Mouse (Mus musculus): ENCODE results near the gene Dmwd.
A peak's percentile ranks its signal among the peaks of the same experiment; 100 is the strongest.

Gene Dmwd

DNA sequence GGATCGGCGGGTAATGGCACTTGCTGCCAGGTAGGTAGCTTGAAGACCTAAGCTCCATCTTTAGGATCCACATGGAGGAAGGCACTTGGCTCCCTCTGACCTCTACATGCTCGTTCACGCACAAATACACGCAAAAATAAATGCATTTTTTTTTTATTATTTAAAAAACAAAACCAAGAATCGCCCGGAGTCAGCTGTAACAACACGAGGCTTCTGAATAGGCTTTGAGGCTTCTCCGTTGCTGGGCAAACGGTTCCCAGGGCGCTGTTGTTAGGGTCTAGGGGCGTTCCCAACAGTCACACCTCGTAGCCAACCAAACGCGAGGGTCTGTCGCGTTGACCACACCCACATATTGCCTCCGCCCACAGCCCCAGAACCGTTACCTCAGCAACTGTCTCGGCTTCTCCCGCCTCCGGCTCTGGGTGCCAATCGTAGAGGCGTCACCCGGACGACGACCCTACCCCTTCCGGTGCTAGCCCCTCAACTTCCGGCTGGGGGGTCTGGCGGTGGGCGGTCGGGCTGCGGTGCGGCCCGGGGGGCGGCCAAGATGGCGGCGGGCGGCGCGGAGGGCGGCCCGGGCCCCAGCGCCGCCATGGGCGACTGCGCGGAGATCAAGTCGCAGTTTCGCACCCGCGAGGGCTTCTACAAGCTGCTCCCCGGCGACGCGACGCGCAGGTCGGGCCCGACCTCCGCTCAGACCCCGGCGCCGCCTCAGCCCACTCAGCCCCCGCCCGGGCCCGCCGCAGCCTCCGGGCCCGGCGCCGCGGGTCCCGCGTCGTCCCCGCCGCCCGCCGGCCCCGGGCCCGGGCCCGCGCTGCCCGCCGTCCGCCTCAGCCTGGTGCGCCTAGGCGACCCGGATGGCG is at the start of gene Dmwd:
TSS of gene Dmwd (plus strand) at position 505 of the 863 bp plus-strand sequence.
- peak; percentile 94 for DNase-seq

DNA sequence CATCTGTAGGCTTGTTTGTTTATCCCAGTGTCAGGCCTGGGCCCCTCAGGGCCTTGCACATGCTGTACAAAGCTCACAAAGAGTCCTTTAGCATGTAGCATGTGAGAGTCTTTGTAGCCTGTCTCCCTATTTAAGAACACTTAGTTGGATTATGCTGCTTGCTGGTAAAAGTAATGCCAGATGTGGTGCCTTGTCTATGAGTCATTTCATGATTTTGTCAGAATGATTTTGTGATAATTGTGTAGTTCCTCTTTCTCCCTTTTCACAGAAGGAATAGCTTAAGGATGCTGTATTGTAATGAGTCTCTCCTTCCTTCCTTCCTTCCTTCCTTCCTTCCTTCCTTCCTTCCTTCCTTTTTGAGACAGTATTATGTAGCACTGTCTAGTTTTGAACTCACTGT is 48.0 kb upstream of the Dmwd start:
- DNase-seq: no peak

DNA sequence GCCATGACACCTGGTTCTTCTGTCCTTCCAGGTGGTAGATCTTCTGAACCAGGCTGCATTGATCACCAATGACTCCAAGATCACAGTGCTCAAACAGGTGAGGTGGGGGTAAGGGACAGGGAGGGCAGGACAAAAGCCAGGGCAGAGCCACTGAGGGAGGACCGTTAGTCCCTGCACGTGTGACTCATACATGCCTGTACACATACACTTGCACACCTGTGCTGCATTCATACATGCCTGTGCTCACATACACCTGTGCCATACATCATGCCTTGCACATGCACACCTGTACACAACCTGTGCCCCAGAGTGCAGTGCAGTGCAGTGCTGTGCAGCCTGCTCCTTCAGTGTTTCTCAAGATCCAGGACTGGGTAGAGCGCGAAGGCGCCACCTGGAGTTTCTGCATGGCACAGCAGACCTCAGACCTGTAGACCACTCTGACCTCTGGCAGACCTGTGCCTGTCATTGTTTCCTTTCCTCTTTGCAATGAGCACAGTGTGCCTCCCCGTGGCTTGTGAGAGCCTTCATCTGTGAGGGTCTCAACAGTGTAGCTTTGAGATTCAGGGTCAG is 46.9 kb upstream of the Dmwd start:
- DNase-seq: peak; percentile 81

DNA sequence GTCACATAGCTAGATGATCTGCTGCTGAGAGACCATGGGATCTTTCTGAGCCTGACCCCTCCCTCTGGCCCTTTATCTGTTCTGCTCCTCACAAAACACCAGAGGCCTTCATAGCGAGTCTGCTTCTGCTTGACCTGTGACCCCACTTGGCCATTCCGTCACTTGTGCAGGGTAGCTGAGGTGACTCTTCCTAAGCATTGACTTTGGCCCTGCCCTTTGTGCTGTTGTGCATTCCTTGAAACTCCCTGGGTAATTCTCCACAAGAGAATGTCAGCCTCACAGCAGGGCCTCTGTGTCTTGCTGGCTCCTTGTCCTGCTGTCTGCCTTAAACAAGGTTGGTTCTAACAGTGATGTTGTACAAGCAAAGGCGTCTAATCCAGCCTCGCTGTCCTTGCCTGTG is 44.4 kb upstream of the Dmwd start:
- no peak for DNase-seq

- DNase-seq: no peak
Observed at GRCm38 (mm10) chr7:19044616-19045015, 31.4 kb upstream of the Dmwd start.

- DNase-seq: no peak
Observed at GRCm38 (mm10) chr7:19046286-19047069, 29.5 kb upstream of the Dmwd start.

DNA sequence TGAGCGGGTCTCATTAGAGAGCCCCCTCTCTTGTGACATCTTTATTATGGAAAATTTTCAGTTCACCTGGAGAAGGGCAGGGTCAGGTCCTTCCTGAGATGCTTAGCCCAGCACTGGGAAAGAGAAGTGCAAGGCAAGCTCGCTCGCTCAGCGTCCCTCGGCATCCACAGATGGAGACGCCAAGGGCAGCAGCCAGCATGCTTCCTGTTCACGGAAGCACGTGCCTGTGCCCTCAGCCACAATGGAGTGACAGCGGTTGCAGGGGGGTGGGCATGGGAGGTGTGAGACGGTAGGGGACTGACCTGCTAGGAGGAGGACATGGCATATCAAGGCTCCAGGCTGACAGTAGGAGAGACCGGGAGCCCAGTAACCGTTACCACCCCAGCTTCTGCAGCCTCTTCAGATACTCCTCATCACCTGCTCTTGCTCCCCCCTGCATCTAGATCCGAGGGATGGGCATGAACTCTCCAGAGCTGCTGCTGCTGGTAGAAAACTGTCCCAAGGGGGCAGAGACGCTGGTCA is 28.0 kb upstream of the Dmwd start:
- no peak for DNase-seq

DNA sequence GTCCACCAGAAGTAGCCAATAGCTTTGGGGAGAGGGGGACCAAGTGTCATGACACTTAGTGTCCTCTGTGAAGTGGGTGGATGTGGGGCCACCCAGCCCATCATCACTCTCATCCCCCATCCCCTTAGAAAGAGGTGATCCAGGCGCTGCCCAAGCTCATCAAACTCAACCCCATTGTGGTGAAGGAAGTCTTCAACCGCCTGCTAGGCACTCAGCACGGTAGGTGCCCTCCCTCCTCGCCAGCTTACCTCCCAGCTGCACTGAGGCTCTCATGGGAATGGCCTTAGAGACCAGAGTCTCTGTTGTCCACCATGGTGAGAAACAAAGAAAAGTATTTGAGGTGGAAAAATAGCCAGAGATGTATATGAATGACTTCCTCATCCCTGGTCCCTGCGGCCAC is 26.8 kb upstream of the Dmwd start:
- no peak for DNase-seq

DNA sequence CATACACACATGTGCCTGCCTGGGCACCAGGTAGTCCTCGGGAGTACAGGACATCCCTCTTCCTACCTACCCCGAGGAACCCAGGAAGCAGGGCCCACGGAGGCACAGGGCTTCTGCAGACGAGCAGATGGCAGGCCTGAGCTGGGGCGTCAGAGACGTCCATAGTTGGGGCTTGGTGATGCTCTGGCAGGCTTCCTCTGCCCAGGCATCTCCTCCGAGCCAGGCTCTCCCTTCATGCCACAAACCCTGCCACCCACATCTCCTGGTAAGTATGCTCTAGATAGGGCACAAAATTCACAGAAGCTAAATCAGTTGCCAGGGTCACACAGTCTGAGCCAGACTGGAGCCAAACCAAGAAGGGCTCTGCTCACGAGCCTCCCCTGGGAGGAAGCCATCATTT is 25.9 kb upstream of the Dmwd start:
- DNase-seq: no peak

- no peak for DNase-seq
Observed at GRCm38 (mm10) chr7:19051161-19051560, 24.9 kb upstream of the Dmwd start.

DNA sequence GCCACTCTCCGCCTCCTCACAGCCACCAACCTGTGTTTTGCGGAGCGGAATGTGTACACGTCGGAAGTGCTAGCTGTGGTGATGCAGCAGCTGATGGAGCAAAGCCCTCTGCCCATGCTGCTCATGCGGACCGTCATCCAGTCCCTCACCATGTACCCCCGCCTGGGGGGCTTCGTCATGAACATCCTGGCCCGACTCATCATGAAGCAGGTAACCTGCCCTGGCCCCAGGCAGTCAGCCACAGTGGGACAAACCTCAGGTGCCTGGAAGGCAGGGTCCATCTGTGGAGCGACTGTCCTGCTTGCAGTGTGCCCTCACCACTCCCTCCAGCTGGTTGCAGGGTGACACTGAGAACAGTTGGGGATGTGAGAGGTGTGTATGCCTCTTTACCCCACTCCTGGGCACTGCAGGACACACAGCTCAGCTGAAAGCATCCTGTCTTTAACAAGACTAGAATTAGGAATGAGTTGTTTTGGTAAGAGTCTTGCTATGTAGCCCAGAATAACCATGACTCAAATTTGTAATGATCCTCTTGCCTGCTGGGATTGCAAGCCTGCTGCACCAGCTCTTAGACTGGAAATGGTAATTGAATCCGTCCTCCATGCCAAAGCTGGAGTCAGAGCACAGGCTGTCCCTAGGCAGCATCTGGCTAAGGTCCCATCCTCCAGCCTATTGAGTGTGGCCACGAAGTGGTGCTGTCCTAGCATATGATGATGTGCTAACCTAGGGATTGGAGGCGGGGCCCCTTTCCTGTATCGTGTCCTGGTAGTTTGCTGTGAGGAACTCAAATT is 23.5 kb upstream of the Dmwd start:
- no peak for DNase-seq

DNA sequence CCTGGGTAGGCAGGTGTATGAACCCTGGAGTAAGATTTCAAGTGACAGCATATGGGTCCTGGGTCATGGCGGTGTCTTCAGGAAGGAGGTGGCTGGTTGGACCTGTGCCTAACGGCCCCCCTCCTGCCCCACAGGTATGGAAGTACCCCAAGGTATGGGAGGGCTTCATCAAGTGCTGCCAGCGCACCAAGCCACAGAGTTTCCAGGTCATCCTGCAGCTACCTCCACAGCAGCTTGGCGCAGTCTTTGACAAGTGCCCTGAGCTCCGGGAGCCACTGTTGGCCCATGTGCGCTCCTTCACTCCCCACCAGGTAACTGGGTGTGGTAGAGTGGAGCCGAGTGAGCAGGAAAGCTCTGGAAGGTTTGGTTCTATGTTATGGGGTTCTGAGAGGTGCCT is 22.9 kb upstream of the Dmwd start:
- no peak for DNase-seq

- peak; percentile 73 for DNase-seq
Observed at GRCm38 (mm10) chr7:19054047-19054776, 21.8 kb upstream of the Dmwd start, which contains the start of gene Rsph6a. Gene Rsph6a, plus strand, starts transcription at chr7:19054690.

- DNase-seq: no peak
Observed at GRCm38 (mm10) chr7:19054777-19055076, 21.3 kb upstream of the Dmwd start.

DNA sequence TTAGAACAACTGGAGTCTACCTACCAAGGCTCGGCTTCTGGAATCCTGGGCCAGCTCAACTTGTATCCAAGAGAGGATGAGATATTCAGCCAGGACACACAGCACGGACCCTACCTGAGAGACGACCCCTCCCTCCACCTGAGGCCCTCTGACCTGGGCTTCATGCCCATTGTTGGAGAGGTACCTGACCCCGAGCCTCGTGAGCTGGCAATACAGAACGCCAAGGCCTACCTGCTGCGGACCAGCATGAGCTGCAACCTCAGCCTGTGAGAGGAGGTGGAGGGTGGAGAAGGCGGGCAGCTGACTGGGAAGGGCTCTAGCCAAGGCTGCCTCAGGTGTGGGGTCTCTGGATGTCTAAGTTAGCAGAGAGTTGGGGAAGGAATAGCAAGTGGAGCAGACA is 20.9 kb upstream of the Dmwd start:
- no peak for DNase-seq

DNA sequence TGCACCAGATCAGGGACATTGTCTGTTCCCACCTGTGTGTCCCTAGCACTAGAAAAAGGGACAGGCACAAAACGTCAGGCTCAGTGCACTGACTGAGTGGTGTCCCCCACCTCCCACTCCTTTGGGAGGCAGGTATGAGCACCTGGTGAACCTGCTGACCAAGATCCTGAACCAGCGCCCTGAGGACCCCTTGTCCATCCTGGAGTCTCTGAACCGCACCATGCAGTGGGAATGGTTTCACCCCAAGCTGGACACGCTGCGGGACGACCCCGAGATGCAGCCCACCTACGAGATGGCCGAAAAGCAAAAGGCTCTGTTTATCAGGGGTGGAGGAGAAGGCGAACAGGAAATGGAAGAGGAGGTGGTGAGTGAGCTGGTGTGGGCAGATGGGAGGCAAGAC is 18.6 kb upstream of the Dmwd start:
- DNase-seq: no peak

- DNase-seq: no peak
Observed at GRCm38 (mm10) chr7:19065896-19066295, 10.1 kb upstream of the Dmwd start.

DNA sequence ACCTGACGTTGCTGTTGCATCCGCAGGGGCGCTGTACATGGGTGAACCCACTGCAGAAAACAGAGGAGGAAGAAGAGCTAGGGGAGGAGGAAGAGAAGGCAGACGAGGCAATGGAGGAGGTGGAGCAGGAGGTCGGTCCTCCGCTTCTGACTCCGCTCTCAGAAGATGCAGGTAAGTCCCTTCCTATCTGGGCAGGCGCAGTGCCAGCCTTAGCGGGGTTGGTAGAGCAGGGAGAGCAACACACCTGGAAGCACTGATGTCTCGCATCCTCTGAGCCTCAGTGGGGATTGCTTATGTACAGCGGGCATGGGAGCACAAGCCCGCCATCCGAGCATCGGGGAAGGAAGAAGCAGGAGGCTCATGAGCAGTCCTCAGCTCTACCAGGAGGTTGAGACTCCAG is 9.0 kb upstream of the Dmwd start:
- DNase-seq: no peak

GRCm38 (mm10) chr7:19067935-19068334 is 8.1 kb upstream of the Dmwd start:
- no peak for DNase-seq

DNA sequence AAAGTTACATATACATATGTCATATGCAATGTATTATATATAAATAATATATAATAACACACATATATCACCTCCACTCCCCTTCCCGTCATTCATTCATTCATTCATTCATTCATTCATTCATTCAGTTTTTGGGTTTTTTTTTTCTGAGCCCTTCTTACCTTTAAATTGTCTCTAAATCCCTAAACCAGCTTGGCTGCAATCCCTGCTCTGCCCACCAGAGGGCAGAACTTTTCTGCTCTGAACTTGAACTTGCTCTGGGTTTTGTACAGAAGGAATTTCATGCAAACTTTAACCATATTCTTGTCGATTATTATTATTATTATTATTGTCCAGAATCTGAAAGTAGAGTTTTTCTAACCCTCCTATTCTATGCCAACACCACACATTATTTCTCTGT is 7.3 kb upstream of the Dmwd start:
- peak; percentile 87 for DNase-seq

GRCm38 (mm10) chr7:19069500-19069899 is 6.5 kb upstream of the Dmwd start:
- peak; percentile 62 for DNase-seq

DNA sequence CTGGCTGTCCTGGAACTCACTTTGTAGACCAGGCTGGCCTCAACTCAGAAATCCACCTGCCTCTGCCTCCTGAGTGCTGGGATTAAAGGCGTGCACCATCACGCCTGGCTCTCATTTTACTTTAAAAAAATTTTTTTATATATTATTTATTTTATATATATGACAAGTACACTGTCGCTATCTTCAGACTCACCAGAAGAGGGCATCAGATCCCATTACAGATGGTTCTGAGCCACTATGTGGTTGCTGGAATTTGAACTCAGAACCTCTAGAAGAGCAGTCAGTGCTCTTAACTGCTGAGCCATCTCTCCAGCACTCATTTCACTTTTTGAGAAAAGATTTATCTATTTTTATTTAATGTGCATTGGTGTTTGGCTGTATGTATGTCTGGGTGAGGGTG is 5.0 kb upstream of the Dmwd start:
- DNase-seq: peak; percentile 1

Data from thymus, postnatal 4 days (tissue).